Mouse (Mus musculus) stomach, postnatal 0 days (tissue): ENCODE measurements around the gene Gm10190.
"Not testable (repeated sequence)": the region's sequence is repeated elsewhere in the genome, so short reads cannot be mapped to it uniquely, and the experiment has no call there.

Source experiments
- CTCF ChIP-seq: IDR thresholded peaks from 2 replicates; pipeline ENCODE4 v1.5.1; 2016; ENCODE audit warnings: antibody characterized with exemption, low read depth, mild to moderate bottlenecking, moderate library complexity
- EP300 ChIP-seq: optimal IDR thresholded peaks from 2 replicates; pipeline ENCODE3; 2016; ENCODE audit warnings: antibody characterized with exemption

DNA sequence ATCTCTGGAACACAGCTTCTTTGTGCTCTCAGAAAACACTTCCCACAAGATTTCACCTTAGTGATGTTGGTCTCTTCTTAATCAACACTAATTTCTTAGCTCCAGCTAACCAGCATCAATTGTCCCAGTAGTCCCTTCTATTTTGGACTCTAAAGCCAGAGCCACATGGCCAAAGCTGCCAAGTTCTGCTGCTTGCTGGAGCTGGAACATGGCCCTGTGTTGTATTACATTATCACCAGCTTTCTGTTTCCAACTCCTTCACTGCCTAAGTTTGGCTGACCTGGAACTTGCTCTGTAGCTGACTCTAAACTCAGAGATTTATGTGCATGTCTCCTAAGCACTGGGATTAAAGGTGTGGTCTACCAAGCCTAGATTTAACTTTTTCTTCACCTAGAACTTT lies 5.0 kb upstream of the Gm10190 start:
- not testable (repeated sequence) for TF ChIP-seq EP300, CTCF
